Mouse (Mus musculus) c-Kit-positive CD71-positive TER-119-positive erythroid progenitor cells, embryonic 14.5 days (primary cell): ENCODE measurements around the gene Hs6st3.

Source experiments
- DNase-seq: peaks from one replicate; pipeline ENCODE4 v3.0.0-alpha.2; 2013; ENCODE audit warnings: low spot score

The Hs6st3 gene

GRCm38 (mm10) chr14:119908032-119908675 lies 770.0 kb downstream of the Hs6st3 start:
- no peak for DNase-seq

GRCm38 (mm10) chr14:119914508-119914907 lies 776.4 kb downstream of the Hs6st3 start:
- no peak for DNase-seq

- DNase-seq = no peak
Measured at GRCm38 (mm10) chr14:119918281-119919034, 780.3 kb downstream of the Hs6st3 start.

- DNase-seq = no peak
Measured at GRCm38 (mm10) chr14:119919177-119919576, 781.0 kb downstream of the Hs6st3 start.
